Mouse (Mus musculus) lung, postnatal 0 days (tissue): Measurements from ENCODE around the gene Robo1.

Experiments
- CTCF ChIP-seq: IDR thresholded peaks from 2 replicates; pipeline ENCODE4 v1.5.1; 2016; ENCODE audit warnings: antibody characterized with exemption, mild to moderate bottlenecking
- EP300 ChIP-seq: IDR thresholded peaks from 2 replicates; pipeline ENCODE4 v1.6.1; 2016; ENCODE audit warnings: antibody characterized with exemption, mild to moderate bottlenecking, control low read depth

GRCm38 (mm10) chr16:72422426-72422825, 114.3 kb downstream of the Robo1 start:
- TF ChIP-seq CTCF (no peak), EP300 (peak; percentile 61)
